Mouse (Mus musculus) CD4-positive helper T cell, adult 2 months (primary cell): ENCODE measurements around the gene Tsga10ip.

ENCODE experiments used
- DNase-seq: peaks from one replicate; pipeline ENCODE4 v3.0.0-alpha.2; 2012; ENCODE audit warnings: low read depth, missing footprints, low spot score

Tsga10ip gene

DNA sequence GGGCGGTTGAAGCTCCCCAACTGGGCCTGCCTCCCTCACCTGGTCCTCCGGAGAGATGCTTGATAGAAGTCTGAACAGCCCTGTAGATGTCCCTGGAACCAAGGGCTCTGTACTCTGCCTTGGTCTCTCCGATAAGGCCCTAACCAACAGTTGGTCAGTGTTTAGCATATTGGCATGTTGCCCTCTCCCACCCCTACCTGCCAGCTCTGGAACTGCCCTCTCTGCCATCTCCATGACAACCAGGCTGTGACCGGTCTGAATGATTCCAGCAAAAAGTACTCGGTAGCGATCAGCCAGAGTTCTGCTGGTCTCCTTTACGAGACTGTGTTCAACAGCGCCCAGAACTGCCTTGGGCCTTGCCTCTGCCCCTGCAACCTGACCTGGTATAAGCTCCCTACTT is at the start of gene Tsga10ip:
Gene Tsga10ip (minus strand): TSS at position 234 of the 400 bp plus-strand sequence.
- no peak for DNase-seq

DNA sequence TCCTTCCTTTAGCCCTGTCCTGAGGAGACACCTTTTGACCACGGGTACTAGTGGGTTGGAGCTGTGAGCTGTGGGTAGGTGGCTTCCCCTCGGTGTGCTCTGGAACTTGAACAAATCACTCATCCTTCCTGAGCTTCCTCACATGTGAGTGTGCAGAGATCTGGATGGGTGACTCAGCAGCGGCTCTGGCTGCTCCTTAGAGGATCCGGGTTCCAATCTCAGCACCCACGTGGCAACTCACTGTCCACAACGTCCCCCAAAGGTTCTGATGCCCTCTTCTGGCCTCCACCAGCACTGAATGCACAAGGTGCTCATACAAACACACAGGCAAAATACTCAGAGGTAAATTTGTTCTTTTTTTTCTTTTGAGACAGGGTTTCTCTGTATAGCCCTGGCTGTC is 49.4 kb upstream of the Tsga10ip start:
- no peak for DNase-seq

GRCm38 (mm10) chr19:5449673-5450072 is 47.3 kb upstream of the Tsga10ip start:
- DNase-seq, result no peak

GRCm38 (mm10) chr19:5448354-5449150 is 46.2 kb upstream of the Tsga10ip start:
- DNase-seq, result peak; percentile 53

DNA sequence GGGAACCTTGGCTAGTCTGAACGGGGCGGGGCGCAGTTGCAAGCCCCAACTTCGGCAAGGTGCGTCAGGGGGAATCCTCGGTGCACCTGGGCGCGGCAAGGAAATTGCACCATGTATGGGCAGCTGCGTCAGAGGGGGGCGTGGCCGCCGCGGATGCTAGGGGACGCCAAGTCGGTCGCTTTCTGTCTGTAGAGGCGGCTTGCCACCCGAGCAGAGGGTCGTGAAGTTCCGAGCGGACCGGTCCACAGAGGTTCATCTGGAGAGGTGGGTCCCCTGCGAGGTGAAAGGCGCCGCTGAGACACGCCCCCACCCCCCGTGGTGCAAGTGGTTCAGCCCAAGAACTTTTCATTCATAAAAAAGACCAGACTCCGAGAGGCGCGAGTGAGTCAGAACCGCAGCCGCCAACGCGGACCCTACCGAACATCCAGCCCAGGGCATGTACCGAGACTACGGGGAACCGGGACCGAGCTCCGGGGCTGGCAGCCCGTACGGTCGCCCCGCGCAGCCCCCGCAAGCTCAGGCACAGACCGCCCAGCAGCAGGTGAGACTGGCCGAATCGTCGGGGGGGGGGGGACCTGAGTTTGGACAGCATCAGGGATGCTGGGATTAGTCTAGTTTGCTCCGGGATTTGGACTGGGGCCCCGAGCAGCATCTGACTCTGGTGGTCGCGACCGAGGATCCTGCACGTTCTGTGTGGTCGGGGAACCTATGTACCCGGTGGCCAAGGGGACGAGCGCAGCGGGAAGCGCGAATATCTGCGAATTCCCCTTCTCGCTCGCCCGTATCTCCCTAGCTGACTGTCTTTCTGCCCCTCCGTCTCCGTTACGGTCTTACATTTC is 45.4 kb upstream of the Tsga10ip start, which contains the start of gene Fosl1:
Gene Fosl1 (plus strand): TSS at position 33 of the 839 bp plus-strand sequence.
- DNase-seq, result peak; percentile 92

GRCm38 (mm10) chr19:5445747-5446146 is 43.4 kb upstream of the Tsga10ip start:
- DNase-seq, result no peak

GRCm38 (mm10) chr19:5444954-5445353 is 42.6 kb upstream of the Tsga10ip start:
- no peak for DNase-seq

- no peak for DNase-seq
Observed at GRCm38 (mm10) chr19:5444371-5444908, 42.1 kb upstream of the Tsga10ip start.

DNA sequence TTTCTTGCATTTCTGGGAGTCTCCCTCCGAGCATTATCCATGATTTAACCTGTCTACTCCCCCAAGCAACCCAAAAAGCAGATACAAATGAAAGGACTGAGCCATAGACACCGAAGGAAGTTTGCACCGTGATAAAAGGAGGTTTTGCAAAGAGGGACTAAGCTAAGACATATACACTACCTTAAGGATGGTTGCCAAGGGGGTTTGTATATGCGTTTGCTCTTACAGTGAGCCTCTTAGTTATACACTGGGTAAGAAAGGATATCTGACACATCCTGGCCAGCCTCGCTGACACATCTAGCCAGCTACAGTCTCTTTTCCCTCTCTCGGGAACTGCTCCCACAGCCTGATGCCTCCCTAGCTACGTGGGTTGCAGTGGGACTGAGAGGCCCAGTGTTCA is 31.6 kb upstream of the Tsga10ip start:
- no peak for DNase-seq

GRCm38 (mm10) chr19:5432992-5433852 is 30.9 kb upstream of the Tsga10ip start:
- peak; percentile 73 for DNase-seq

- peak; percentile 32 for DNase-seq
Observed at GRCm38 (mm10) chr19:5431911-5432464, 29.7 kb upstream of the Tsga10ip start.

GRCm38 (mm10) chr19:5430408-5430807 is 28.1 kb upstream of the Tsga10ip start:
- DNase-seq, result no peak

DNA sequence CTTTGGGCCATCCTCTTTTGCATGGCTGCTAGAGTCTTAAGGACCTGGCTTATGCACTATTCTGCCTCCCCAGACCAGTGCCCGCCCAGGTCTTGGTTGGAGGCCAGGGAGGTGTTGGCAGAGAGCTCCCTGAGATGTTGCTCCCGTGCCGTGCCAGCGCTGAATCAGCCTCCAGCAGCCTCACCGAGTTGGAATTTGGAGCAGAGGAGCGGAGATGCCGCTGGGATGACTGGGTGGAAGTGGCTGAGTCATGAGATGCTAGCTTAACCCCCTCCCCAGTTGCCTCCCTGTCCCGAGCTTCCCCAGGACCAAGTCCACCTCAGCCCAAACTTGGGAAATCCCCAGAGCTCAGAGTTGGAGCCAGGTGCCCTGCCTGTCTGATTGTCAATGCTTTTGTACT is 27.5 kb upstream of the Tsga10ip start:
- no peak for DNase-seq

GRCm38 (mm10) chr19:5429219-5429618 is 26.9 kb upstream of the Tsga10ip start:
- no peak for DNase-seq

GRCm38 (mm10) chr19:5428083-5428482 is 25.8 kb upstream of the Tsga10ip start:
- DNase-seq, result peak; percentile 56

DNA sequence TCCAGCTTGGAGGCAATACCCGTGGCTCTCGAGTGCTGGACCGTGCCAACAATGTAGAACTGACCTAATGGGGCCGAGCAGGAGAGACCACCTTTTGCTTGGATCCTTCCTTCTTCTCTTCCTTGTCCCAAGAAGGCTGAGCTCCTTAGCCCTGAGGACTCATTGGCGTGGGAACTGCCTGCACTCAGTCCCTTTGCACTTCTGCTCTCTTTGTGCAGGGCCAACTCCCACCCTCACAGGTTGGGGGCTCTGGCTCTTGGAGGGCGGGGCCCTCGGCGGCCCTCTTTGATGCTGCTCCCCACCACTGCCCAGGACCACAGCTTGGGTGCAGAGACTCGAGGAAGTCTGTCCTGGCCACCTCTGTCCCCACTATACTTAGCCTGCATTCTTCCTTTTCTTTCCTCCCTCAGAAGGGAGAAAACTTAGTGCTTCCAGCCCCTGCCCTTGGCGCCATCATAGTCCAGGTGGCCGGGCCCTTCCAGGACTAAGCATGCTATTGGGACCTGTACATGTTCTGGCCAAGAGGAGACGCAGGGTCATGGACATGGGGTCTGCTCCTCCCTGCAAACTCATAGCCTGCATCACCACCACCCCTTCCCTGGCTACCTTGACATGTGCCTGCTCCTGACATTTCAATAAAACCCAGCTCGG is 24.4 kb upstream of the Tsga10ip start:
- no peak for DNase-seq

DNA sequence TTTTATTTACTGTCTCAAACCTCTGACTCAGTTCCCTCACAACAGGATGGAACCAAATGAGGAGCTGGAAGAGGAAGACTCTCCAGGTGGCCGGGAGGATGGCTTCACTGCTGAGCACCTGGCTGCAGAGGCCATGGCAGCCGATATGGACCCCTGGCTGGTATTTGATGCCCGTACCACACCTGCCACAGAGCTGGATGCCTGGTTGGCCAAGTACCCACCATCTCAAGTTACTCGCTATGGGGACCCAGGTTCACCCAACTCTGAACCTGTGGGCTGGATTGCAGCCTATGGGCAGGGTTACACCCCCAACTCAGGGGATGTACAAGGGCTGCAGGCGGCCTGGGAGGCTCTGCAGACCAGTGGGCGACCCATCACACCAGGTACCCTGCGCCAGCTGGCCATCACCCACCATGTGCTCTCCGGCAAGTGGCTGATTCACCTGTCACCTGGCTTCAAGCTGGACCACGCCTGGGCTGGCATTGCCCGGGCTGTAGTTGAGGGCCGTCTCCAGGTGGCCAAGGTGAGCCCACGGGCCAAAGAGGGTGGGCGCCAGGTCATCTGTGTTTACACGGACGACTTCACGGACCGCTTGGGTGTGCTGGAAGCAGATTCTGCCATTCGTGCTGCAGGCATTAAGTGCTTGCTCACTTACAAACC is 23.7 kb upstream of the Tsga10ip start:
- DNase-seq, result no peak

GRCm38 (mm10) chr19:5424782-5425741 is 22.7 kb upstream of the Tsga10ip start, which contains the start of the genes Drap1 and AI837181:
Gene Drap1, minus strand, starts transcription at chr19:5424979.
Gene AI837181, plus strand, starts transcription at chr19:5425144.
- DNase-seq, result peak; percentile 98
